9 mouse cellular contexts compared by ENCODE assay signal in the genomic region with DNA sequence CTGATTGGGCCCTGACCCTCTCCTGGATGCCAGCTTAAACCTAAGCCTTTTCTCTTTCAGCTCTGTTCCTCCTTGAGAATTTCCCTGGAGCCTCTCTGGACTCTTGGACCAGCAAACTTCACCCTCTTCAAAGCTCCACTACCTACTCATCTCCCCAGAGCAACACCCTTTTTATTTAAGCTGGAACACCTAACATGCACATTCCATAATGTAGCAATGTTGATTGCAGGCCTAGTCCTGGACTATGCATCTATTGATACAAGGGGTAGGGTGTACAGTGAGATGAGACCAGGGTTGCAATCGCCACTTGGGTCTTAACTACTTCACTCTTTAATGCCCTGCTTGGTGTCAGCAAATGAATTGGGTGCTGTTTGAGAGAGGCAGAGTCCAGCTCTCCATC. TPM values are rescaled to one million over a fixed set of nuclear protein-coding genes. Genes with fewer than 3 reads are reported as not detected.
DNase-seq lines count a peak whose midpoint lies in the region; ATAC-seq lines count a peak whose summit lies in the region.
"Had no signal": no experiment of that assay in that cellular context is flagged by ENCODE, and none has a peak within 500 bp of the region (broad histone marks: within the 10 kb centered on the region; RNA-seq: fewer than 3 reads in every experiment).

No protein-coding gene starts in this region.

- H3K4me2 ChIP-seq in lung, embryonic 16.5 days (ENCODE audit: low read depth, low read length) = peak overlapping the region; percentile 93
- peak overlapping the region; percentile 85 for H3K4me2 ChIP-seq in limb, embryonic 11.5 days (ENCODE audit: low read depth, severe bottlenecking)
- H3K4me2 ChIP-seq in neural tube, embryonic 15.5 days = peak overlapping the region; percentile 91

- H3K4me1 ChIP-seq in lung, embryonic 16.5 days (replicated peaks; ENCODE audit: control insufficient read depth, insufficient read depth, low read length) = peaks cover 16% of the 10 kb centered on the region
- H3K4me1 ChIP-seq in forebrain, embryonic 10.5 days = peaks cover 39% of the 10 kb centered on the region
- H3K4me1 ChIP-seq in limb, embryonic 11.5 days (ENCODE audit: control insufficient read depth, insufficient read depth, low read length) = peaks cover 9% of the 10 kb centered on the region
- H3K4me1 ChIP-seq in neural tube, embryonic 15.5 days = peaks cover 30% of the 10 kb centered on the region

- H3K9me3 ChIP-seq in lung, embryonic 16.5 days (ENCODE audit: control insufficient read depth, low read length) = no peaks in the 10 kb centered on the region
- H3K9me3 ChIP-seq in forebrain, embryonic 10.5 days = no peaks in the 10 kb centered on the region
- H3K9me3 ChIP-seq in limb, embryonic 11.5 days (ENCODE audit: control insufficient read depth, low read length) = no peaks in the 10 kb centered on the region
- H3K9me3 ChIP-seq in neural tube, embryonic 15.5 days (replicated peaks) = no peaks in the 10 kb centered on the region

- ATAC-seq in lung, embryonic 16.5 days (ENCODE audit: low read depth) = no peak
- ATAC-seq in limb, embryonic 11.5 days (ENCODE audit: insufficient number of reproducible peaks, low FRiP score, low TSS enrichment, low read depth) = 0 out of 2 replicates have a peak, but pooled peaks have one; percentile 2
- ATAC-seq in neural tube, embryonic 15.5 days (ENCODE audit: low FRiP score) = peak; percentile 19

- peaks cover 6% of the 10 kb centered on the region for H3K36me3 ChIP-seq in lung, embryonic 16.5 days (ENCODE audit: control insufficient read depth, insufficient read depth, low read length)
- peaks cover 27% of the 10 kb centered on the region for H3K36me3 ChIP-seq in forebrain, embryonic 10.5 days (replicated peaks)
- peaks cover 12% of the 10 kb centered on the region for H3K36me3 ChIP-seq in limb, embryonic 11.5 days (ENCODE audit: control insufficient read depth, insufficient read depth, low read length)
- peaks cover 23% of the 10 kb centered on the region for H3K36me3 ChIP-seq in neural tube, embryonic 15.5 days

- peak overlapping the region; percentile 81 for H3K4me3 ChIP-seq in lung, embryonic 16.5 days (ENCODE audit: low read length)
- H3K4me3 ChIP-seq in forebrain, embryonic 10.5 days = peak overlapping the region; percentile 82
- peak overlapping the region; percentile 85 for H3K4me3 ChIP-seq in limb, embryonic 11.5 days (ENCODE audit: low read depth, low read length)
- H3K4me3 ChIP-seq in neural tube, embryonic 15.5 days (replicated peaks) = peak overlapping the region; percentile 86

- DNase-seq in lung, postnatal 10 days = no peak
- no peak for DNase-seq in forebrain, embryonic 10.5 days (ENCODE audit: extremely low spot score, low spot score)
- DNase-seq in limb, embryonic 11.5 days (ENCODE audit: low spot score) = no peak
- no peak for DNase-seq in embryo, embryonic 10.5 days (ENCODE audit: low spot score)
- DNase-seq in frontal cortex, postnatal 25 days (ENCODE audit: low spot score in 2 of 2) = no peak
- DNase-seq in frontal cortex, postnatal 10 days (ENCODE audit: low spot score in 2 of 2) = no peak

- WGBS in lung, embryonic 16.5 days = 90% methylated on average over 1 of the region's 1 CpGs
- 93% methylated on average over 1 of the region's 1 CpGs for WGBS in forebrain, embryonic 10.5 days
- WGBS in limb, embryonic 11.5 days = 88% methylated on average over 1 of the region's 1 CpGs
- WGBS in neural tube, embryonic 15.5 days = 93% methylated on average over 1 of the region's 1 CpGs

- H3K27ac ChIP-seq in lung, embryonic 16.5 days (ENCODE audit: low read length) = peak overlapping the region; percentile 72; the same call in 1 of the 2 replicates
- peak overlapping the region; percentile 88 for H3K27ac ChIP-seq in forebrain, embryonic 10.5 days
- no peak overlapping the region for H3K27ac ChIP-seq in limb, embryonic 11.5 days (replicated peaks; ENCODE audit: low read depth, low read length)
- H3K27ac ChIP-seq in neural tube, embryonic 15.5 days (replicated peaks) = peak overlapping the region; percentile 72

- no peaks in the 10 kb centered on the region for H3K27me3 ChIP-seq in lung, embryonic 16.5 days (ENCODE audit: control insufficient read depth, insufficient read depth, low read depth, low read length)
- no peaks in the 10 kb centered on the region for H3K27me3 ChIP-seq in forebrain, embryonic 10.5 days (ENCODE audit: poor library complexity, severe bottlenecking)
- no peaks in the 10 kb centered on the region for H3K27me3 ChIP-seq in limb, embryonic 11.5 days (ENCODE audit: control insufficient read depth, insufficient read depth, low read length)
- H3K27me3 ChIP-seq in neural tube, embryonic 15.5 days (replicated peaks) = no peaks in the 10 kb centered on the region

- peak overlapping the region; percentile 37; the same call in 1 of the 2 replicates for H3K9ac ChIP-seq in lung, embryonic 16.5 days (ENCODE audit: low read length)
- H3K9ac ChIP-seq in limb, embryonic 11.5 days (ENCODE audit: low read length) = no peak overlapping the region
- H3K9ac ChIP-seq in neural tube, embryonic 15.5 days (replicated peaks) = 0 out of 2 replicates have a peak overlapping the region, but pooled peaks have one; percentile 3

RNA-seq across cellular contexts. Expression of a gene that starts 0.4 kb away (rescaled TPM):
- 302 and 328 TPM in 2 replicates for polyA plus RNA-seq in lung, embryonic 16.5 days (2015; fragmentation: Nextera tagmentation; extraction: Ambion mirVana)
- 135 and 142 TPM in 2 replicates for polyA plus RNA-seq in forebrain, embryonic 10.5 days (2016; fragmentation: Nextera tagmentation; extraction: Ambion mirVana)
- 133 and 139 TPM in 2 replicates for polyA plus RNA-seq in limb, embryonic 11.5 days (2014; fragmentation: Nextera tagmentation; extraction: Ambion mirVana)
- polyA plus RNA-seq in neural tube, embryonic 15.5 days (2015; fragmentation: Nextera tagmentation; extraction: Ambion mirVana) = 304 and 310 TPM in 2 replicates

RNA-seq across cellular contexts. Expression of a gene that starts 5.7 kb away (rescaled TPM):
- polyA plus RNA-seq in lung, embryonic 16.5 days (2015; fragmentation: Nextera tagmentation; extraction: Ambion mirVana) = 2.5 and 3.2 TPM in 2 replicates
- polyA plus RNA-seq in forebrain, embryonic 10.5 days (2016; fragmentation: Nextera tagmentation; extraction: Ambion mirVana) = not detected in 2 replicates
- polyA plus RNA-seq in limb, embryonic 11.5 days (2014; fragmentation: Nextera tagmentation; extraction: Ambion mirVana) = 0.79 TPM in 1 of 2 replicates, not detected in the other
- not detected in 2 replicates for polyA plus RNA-seq in neural tube, embryonic 15.5 days (2015; fragmentation: Nextera tagmentation; extraction: Ambion mirVana)
- polyA plus RNA-seq: large intestine, adult 2 months had no signal

RNA-seq across cellular contexts. Expression of a gene that starts 14.6 kb away (rescaled TPM):
- polyA plus RNA-seq in lung, embryonic 16.5 days (2015; fragmentation: Nextera tagmentation; extraction: Ambion mirVana) = 5.6 and 7.5 TPM in 2 replicates
- polyA plus RNA-seq in forebrain, embryonic 10.5 days (2016; fragmentation: Nextera tagmentation; extraction: Ambion mirVana) = 0.51 and 1.00 TPM in 2 replicates
- 0.27 and 0.72 TPM in 2 replicates for polyA plus RNA-seq in limb, embryonic 11.5 days (2014; fragmentation: Nextera tagmentation; extraction: Ambion mirVana)
- polyA plus RNA-seq in neural tube, embryonic 15.5 days (2015; fragmentation: Nextera tagmentation; extraction: Ambion mirVana) = 13.5 and 14.7 TPM in 2 replicates

RNA-seq across cellular contexts. Expression of a gene that starts 46.5 kb away (rescaled TPM):
- 0.48 and 1.2 TPM in 2 replicates for polyA plus RNA-seq in lung, embryonic 16.5 days (2015; fragmentation: Nextera tagmentation; extraction: Ambion mirVana)
- 0.18 TPM in 1 of 2 replicates, not detected in the other for polyA plus RNA-seq in forebrain, embryonic 10.5 days (2016; fragmentation: Nextera tagmentation; extraction: Ambion mirVana)
- polyA plus RNA-seq in limb, embryonic 11.5 days (2014; fragmentation: Nextera tagmentation; extraction: Ambion mirVana) = 0.62 TPM in 1 of 2 replicates, not detected in the other
- 0.14 TPM in 1 of 2 replicates, not detected in the other for polyA plus RNA-seq in neural tube, embryonic 15.5 days (2015; fragmentation: Nextera tagmentation; extraction: Ambion mirVana)

RNA-seq across cellular contexts. Expression of a gene that starts 53.4 kb away (rescaled TPM):
- polyA plus RNA-seq in lung, embryonic 16.5 days (2015; fragmentation: Nextera tagmentation; extraction: Ambion mirVana) = 17.6 and 61.1 TPM in 2 replicates
- polyA plus RNA-seq in forebrain, embryonic 10.5 days (2016; fragmentation: Nextera tagmentation; extraction: Ambion mirVana) = 0.46 and 1.4 TPM in 2 replicates
- 7.0 and 10.3 TPM in 2 replicates for polyA plus RNA-seq in limb, embryonic 11.5 days (2014; fragmentation: Nextera tagmentation; extraction: Ambion mirVana)
- 16.4 and 24.8 TPM in 2 replicates for polyA plus RNA-seq in neural tube, embryonic 15.5 days (2015; fragmentation: Nextera tagmentation; extraction: Ambion mirVana)
